Mouse (Mus musculus): ENCODE results near the gene Snap91.
A peak's percentile ranks its signal among the peaks of the same experiment; 100 is the strongest.

Snap91 gene

GRCm38 (mm10) chr9:86880113-86880972 is at the start of gene Snap91:
Snap91 (minus strand) TSS chr9:86880654.
- DNase-seq (ENCODE audit: low read depth, low spot score) = peak; percentile 80

DNA sequence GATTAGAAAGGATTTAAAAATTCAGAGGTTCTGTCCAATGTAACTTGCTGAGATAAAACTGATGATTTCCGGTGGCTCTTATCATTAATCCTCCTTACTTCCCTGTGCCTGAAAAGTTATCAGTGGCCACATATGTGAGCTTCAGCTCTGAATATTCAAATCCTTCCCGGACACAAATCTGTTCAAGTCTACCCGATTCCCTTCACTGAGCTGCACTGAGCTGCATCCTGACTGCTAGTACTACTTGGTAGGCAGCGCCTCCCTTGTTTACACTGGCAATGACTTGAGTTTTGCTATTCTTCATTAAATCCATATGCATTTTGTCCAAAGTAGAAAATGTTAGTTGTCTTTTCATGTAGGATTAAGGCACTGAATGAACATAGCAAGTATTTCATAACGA is 46.1 kb upstream of the Snap91 start:
- DNase-seq (ENCODE audit: low read depth, low spot score) = no peak

DNA sequence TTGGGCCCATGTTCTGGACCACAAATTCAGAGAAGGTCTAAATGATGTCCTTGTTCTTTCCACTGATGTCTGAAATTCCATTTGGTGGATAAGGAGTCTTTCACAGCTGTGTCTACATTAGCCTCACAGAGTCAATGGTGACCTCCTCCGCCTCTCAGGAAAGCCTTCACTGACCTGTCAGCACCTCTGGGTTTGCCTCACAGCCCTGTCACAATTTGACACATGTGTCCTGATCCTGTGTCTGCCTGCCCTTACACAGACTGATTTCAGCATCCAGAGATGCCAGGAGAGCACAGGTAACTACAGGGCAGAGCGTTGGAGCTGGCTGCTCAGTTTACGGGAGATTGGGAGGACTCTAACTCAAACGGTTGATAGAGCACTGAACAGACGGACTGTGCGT is 45.2 kb upstream of the Snap91 start:
- DNase-seq (ENCODE audit: low read depth, low spot score) = no peak

- DNase-seq (ENCODE audit: low read depth, low spot score) = no peak
Measured at GRCm38 (mm10) chr9:86922430-86922829, 42.0 kb upstream of the Snap91 start.

DNA sequence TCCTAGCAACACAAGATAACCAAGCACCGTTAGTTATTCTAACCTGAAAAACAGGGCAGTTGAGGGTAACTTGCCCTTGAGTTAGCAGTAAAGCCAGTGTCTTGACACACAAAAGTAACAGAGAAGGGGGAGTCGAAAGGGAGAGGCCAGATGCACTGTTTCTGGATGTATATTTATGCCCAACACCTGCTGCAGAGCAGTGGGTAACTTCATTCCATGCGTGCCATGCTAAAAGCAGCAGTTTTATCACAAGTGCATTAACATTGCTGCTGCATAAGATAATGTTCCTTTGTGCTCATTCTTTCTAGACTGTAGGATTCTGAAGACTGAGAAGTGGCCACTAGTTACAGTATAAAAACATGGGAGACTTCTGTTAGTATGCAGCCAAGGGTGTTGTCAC is 36.1 kb upstream of the Snap91 start:
- DNase-seq (ENCODE audit: low read depth, low spot score) = no peak

GRCm38 (mm10) chr9:86899502-86900199 is 19.2 kb upstream of the Snap91 start:
- no peak for DNase-seq (ENCODE audit: low read depth, low spot score)

DNA sequence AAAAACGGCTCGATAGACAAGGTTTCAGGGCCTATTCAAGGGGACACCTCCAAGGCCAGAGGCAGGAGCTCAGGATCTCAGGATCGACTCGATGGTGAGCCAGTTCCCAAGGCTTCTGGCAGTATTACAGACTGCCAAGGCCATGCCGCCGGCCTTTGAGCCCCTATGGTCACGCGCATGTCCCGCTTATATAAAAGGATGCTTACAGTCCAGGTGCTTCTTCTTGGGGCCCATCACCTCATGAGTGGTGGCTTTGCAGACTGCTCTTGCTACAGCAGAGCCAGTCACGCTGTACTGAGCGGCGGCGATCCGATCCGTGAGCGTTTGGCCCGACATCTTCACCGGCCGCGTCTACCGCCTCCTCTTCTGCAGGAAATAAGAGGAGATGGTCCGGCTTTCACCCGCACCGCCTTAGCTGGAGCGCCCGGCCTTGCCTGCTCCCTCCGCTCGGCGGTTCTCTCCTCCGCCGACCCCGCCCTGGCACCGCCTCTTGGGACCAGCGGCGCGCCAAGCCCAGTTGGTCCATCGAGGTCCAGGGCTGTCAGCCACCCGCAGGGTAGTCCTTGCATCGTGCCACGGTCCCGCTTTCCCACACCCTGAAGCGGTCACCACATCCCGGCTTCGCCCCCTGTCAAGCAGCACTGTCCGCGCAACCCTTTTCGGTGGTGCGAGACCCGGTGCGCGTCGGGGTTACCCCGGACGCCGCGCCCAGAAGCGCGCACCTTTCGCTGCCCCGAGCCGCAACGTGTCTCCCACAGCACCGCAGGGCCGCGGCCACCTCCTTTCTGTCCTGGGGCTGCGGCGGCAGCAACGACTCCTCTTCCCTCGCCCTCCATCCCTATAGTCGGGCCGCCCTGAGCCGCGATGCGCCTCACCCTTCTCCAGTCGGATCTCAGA is 990 bp downstream of the Snap91 start:
- DNase-seq (ENCODE audit: low read depth, low spot score) = no peak

GRCm38 (mm10) chr9:86878716-86879115 is 1.7 kb downstream of the Snap91 start:
- DNase-seq (ENCODE audit: low read depth, low spot score) = no peak

DNA sequence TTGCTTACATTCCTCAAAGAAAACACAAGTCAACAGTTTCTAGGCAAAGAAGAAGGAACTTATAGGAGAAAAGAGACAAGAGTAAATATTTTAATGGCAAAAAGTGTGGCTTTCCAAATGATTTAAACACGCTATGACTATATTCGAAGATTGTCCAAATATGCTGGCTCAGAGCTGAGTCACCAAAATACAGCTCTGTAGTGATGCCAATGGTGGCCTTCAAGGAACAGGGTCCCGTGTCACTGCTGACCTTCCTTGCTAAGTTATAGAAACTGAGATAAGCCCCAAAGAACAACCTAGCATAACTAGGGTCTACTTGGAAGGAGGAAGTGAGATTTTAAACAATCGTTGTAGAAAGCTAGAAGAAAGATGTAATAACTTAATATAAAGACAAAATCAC is 6.8 kb downstream of the Snap91 start:
- DNase-seq (ENCODE audit: low read depth, low spot score) = no peak

DNA sequence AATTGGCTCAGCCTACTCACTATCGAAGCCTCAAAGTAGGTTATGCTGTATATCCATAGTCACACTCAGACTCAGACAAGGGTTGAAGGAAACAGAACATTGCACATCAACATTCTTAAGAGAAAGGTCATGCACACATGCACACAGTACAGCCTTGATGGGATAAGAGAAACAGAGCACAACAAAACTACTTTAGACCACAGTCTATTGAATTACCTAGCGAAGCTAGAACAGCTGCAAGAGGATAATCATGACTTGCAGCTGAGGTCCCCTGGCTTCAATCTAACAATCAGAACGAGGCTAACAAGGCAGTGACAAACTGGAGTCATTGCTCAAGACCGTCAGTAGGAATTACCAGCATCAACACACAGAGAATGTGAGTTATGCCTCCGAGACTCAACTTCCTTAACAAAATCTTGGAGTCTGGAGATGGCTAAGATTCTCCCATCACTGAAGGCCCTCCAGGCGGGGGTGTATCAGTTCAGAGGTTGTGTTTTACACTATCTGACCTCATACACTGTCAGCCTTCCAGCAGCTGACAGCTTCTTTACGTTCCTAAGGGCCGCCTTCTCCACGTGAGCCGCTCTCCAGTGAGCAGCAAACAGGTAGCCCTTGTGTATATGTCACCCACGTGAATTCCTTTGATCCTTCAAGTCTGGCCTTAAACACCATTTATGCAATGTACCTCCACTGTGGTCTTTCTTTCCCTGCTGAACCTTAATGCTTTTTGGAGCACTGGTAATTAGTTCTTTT is 10.7 kb downstream of the Snap91 start:
- DNase-seq (ENCODE audit: low read depth, low spot score) = no peak

- DNase-seq (ENCODE audit: low read depth, low spot score) = no peak
Measured at GRCm38 (mm10) chr9:86858101-86858500, 22.4 kb downstream of the Snap91 start.

GRCm38 (mm10) chr9:86857626-86858025 is 22.8 kb downstream of the Snap91 start:
- DNase-seq (ENCODE audit: low read depth, low spot score) = no peak

GRCm38 (mm10) chr9:86852861-86853260 is 27.6 kb downstream of the Snap91 start:
- DNase-seq (ENCODE audit: low read depth, low spot score) = no peak

- DNase-seq (ENCODE audit: low read depth, low spot score) = no peak
Measured at GRCm38 (mm10) chr9:86851689-86852088, 28.8 kb downstream of the Snap91 start.

DNA sequence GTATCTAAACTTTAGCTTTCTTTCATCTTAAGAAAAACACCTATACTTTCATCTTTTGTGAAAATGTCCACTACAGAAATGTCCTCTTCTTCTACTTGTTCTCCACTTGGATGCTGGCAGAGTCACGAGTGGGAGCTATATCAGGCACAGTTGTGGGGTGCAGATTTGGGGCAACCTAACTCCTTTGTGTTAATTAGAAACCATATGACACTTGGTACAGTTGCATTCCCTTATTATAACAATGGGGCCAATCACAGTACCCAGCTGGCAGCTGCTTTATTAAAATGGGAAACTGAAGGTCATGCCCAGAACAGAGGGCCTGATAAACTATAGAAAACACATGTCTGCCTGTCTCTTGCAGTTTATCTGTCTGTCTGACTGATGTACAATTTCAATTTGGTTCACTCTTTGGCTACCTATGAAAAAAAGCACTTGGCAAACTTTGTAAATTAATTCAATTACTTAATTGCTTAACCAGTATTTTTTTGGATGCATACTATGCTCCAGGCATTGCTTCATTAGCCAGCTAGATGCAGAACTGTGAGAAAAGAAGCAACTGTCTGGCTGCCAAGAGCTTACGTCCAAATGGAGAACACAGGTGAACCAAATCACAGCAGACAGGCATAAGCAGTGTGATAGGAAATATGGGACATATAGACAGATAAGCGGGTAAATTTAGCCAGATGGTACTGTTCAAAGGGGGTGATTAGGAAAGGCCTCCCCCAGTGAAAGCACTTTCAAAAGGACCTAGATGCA is 29.8 kb downstream of the Snap91 start:
- DNase-seq (ENCODE audit: low read depth, low spot score) = no peak

DNA sequence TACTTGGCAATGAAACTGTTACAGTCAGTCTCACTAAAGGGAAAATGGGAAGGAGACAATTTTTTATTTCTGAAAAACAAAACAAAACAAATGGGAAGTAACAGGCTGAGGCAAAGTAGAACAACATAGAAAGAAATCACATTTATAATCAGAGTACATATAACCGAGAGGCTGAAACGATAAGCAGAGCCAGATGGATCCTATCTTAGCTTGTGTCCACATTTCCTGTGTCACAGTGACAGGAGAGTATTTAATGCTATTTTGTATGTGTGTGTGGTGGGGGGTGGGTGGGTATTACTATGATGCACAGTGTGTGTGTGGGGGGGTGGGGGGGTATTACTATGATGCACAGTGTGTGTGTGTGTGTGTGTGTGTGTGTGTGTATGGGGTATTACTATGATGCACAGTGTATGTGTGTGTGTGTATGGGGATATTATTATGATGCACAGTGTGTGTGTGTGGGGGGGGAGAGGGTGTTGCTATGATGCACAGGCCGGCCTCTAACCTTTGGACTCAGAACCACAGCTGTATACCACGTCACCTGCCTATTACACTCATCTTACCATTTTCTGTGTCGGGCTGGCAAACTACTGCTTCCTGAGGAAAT is 36.6 kb downstream of the Snap91 start:
- DNase-seq (ENCODE audit: low read depth, low spot score) = no peak

- DNase-seq (ENCODE audit: low read depth, low spot score) = no peak
Measured at GRCm38 (mm10) chr9:86829792-86830191, 50.7 kb downstream of the Snap91 start.

GRCm38 (mm10) chr9:86829034-86829433 is 51.4 kb downstream of the Snap91 start:
- DNase-seq (ENCODE audit: low read depth, low spot score) = peak; percentile 74

- no peak for DNase-seq (ENCODE audit: low read depth, low spot score)
Measured at GRCm38 (mm10) chr9:86819366-86819765, 61.1 kb downstream of the Snap91 start.

DNA sequence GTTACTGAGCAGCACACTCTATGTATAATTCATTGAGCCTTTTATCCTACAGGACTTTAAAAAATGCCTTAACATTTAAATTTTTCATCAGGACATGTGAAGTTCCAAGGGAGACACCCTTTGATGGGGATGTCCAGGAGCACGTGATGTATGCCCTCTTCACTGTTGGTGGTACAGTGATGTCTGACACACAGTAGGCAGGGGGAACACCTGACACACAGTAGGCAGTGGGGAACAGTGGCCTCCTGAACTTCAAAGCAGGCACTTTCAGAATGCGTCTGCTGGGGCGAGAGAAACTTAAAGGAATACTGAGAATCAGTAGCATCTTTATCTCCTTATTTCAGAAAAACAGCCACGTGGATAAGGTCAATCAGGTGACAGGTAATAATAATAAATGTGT is 62.8 kb downstream of the Snap91 start:
- no peak for DNase-seq (ENCODE audit: low read depth, low spot score)

All from retina, adult 2 months (tissue).